Mouse (Mus musculus) MEL (cell line): ENCODE data around the gene Nudt3. TPM values are rescaled to one million over a fixed set of nuclear protein-coding genes. Genes with fewer than 3 reads are reported as not detected.

Experiments used
- DNase-seq: peaks from one replicate; pipeline ENCODE4 v3.0.0; 2011; ENCODE audit warnings: low read depth, low spot score
- H3K27ac ChIP-seq: 2 replicates; pipeline ENCODE4 v1.5.1; 2012; ENCODE audit warnings: low read depth, mild to moderate bottlenecking, control low read depth, low read length, moderate library complexity; ENCODE audit not compliant: control insufficient read depth
- H3K27me3 ChIP-seq, 2 experiments: fragments of 150-350 bp in 1 of 2; sonication (generic) in 1 of 2; 2 replicates each; pipeline ENCODE4 v1.6.1; 2012; ENCODE audit warnings: low read length in 2 of 2, mild to moderate bottlenecking in 2 of 2, improper control_type of control experiment in 1 of 2, moderate library complexity in 1 of 2; ENCODE audit not compliant: insufficient read depth in 2 of 2, control insufficient read depth in 1 of 2
- H3K36me3 ChIP-seq, 2 experiments: 2 replicates each; pipeline ENCODE4 v1.6.1; 2012 to 2014; ENCODE audit warnings: low read length in 2 of 2, improper control_type of control experiment in 1 of 2, inconsistent platforms in 1 of 2, mild to moderate bottlenecking in 1 of 2; ENCODE audit not compliant: insufficient read depth in 2 of 2, control insufficient read depth in 1 of 2
- H3K4me1 ChIP-seq, 2 experiments: fragments of 150-350 bp in 1 of 2; sonication (generic) in 1 of 2; 2 replicates each; pipeline ENCODE4 v1.6.1; 2012; ENCODE audit warnings: low read length in 2 of 2, improper control_type of control experiment in 1 of 2, mild to moderate bottlenecking in 1 of 2; ENCODE audit not compliant: insufficient read depth in 2 of 2, control insufficient read depth in 1 of 2
- H3K4me3 ChIP-seq, 2 experiments: fragments of 150-350 bp in 1 of 2; sonication (generic) in 1 of 2; 2 replicates each; pipeline ENCODE4 v1.5.1; 2012; ENCODE audit warnings: low read depth in 2 of 2, low read length in 2 of 2, mild to moderate bottlenecking in 2 of 2, moderate library complexity in 2 of 2, control low read depth in 1 of 2, improper control_type of control experiment in 1 of 2; ENCODE audit not compliant: control insufficient read depth in 1 of 2, insufficient read depth in 1 of 2
- H3K79me2 ChIP-seq: 2 replicates; pipeline ENCODE4 v1.6.1; 2012; ENCODE audit warnings: mild to moderate bottlenecking, low read length, moderate library complexity; ENCODE audit not compliant: control insufficient read depth, poor library complexity, insufficient read depth
- H3K9ac ChIP-seq: 2 replicates; pipeline ENCODE4 v1.6.1; 2012; ENCODE audit warnings: low read depth, mild to moderate bottlenecking, control low read depth, low read length, moderate library complexity; ENCODE audit not compliant: control insufficient read depth, poor library complexity, severe bottlenecking
- H3K9me3 ChIP-seq: fragments of 150-350 bp; sonication (generic); replicated peaks from 2 replicates; pipeline ENCODE4 v1.6.1; 2012; ENCODE audit warnings: mild to moderate bottlenecking, low read length, improper control_type of control experiment, moderate library complexity; ENCODE audit not compliant: insufficient read depth
- CHD2 ChIP-seq: IDR thresholded peaks from 2 replicates; pipeline ENCODE4 v1.6.1; 2011; ENCODE audit warnings: low read length, improper control_type of control experiment
- CTCF ChIP-seq, 3 experiments: IDR thresholded peaks in 2 of 3; conservative IDR thresholded peaks in 1 of 3; 2 replicates each; pipeline ENCODE4 v1.5.1; 2011 to 2012; ENCODE audit warnings: low read length in 3 of 3, low read depth in 2 of 3, mild to moderate bottlenecking in 2 of 3, improper control_type of control experiment in 1 of 3, inconsistent platforms in 1 of 3, mixed read lengths in 1 of 3, moderate library complexity in 1 of 3; ENCODE audit not compliant: control insufficient read depth in 1 of 3, insufficient read depth in 1 of 3, poor library complexity in 1 of 3, severe bottlenecking in 1 of 3
- E2F4 ChIP-seq: IDR thresholded peaks from 2 replicates; pipeline ENCODE4 v1.6.1; 2011; ENCODE audit warnings: low read depth, low read length, improper control_type of control experiment, borderline replicate concordance
- EP300 ChIP-seq, 2 experiments: IDR thresholded peaks; 2 replicates each; pipeline ENCODE4 v1.6.1; 2011; ENCODE audit warnings: improper control_type of control experiment in 2 of 2, low read length in 2 of 2, low read depth in 1 of 2, mild to moderate bottlenecking in 1 of 2
- HCFC1 ChIP-seq: IDR thresholded peaks from 2 replicates; pipeline ENCODE4 v1.6.1; 2012; ENCODE audit warnings: low read depth, mild to moderate bottlenecking, inconsistent platforms, low read length, improper control_type of control experiment, moderate library complexity
- KAT2A ChIP-seq: conservative IDR thresholded peaks from 2 replicates; pipeline ENCODE4 v1.6.1; 2012; ENCODE audit warnings: low read depth, low read length, improper control_type of control experiment, inconsistent platforms
- MEF2A ChIP-seq: IDR thresholded peaks from 2 replicates; pipeline ENCODE4 v1.6.1; 2014; ENCODE audit warnings: low read depth, mild to moderate bottlenecking, inconsistent platforms, low read length, improper control_type of control experiment; ENCODE audit not compliant: poor library complexity, insufficient replicate concordance, severe bottlenecking; ENCODE audit errors: extremely low read depth
- NELFE ChIP-seq: IDR thresholded peaks from 2 replicates; pipeline ENCODE4 v1.6.1; 2011; ENCODE audit warnings: low read depth, low read length, improper control_type of control experiment
- NRF1 ChIP-seq: IDR thresholded peaks from 2 replicates; pipeline ENCODE4 v1.6.1; 2014; ENCODE audit warnings: low read depth, mild to moderate bottlenecking, inconsistent platforms, low read length, improper control_type of control experiment, moderate library complexity; ENCODE audit not compliant: poor library complexity, insufficient read depth, severe bottlenecking
- POLR2AphosphoS2 ChIP-seq: IDR thresholded peaks from 2 replicates; pipeline ENCODE4 v1.6.1; 2011; ENCODE audit warnings: low read length, improper control_type of control experiment
- RAD21 ChIP-seq: IDR thresholded peaks from 2 replicates; pipeline ENCODE4 v1.6.1; 2011; ENCODE audit warnings: mild to moderate bottlenecking, low read depth, low read length, improper control_type of control experiment
- RCOR1 ChIP-seq: IDR thresholded peaks from 2 replicates; pipeline ENCODE4 v1.6.1; 2012; ENCODE audit warnings: low read depth, mild to moderate bottlenecking, inconsistent platforms, low read length, improper control_type of control experiment
- SIN3A ChIP-seq: IDR thresholded peaks from 2 replicates; pipeline ENCODE4 v1.6.1; 2012; ENCODE audit warnings: low read length, improper control_type of control experiment, inconsistent platforms
- TAL1 ChIP-seq: IDR thresholded peaks from 2 replicates; pipeline ENCODE4 v1.6.1; 2012; ENCODE audit warnings: mild to moderate bottlenecking, inconsistent platforms, low read length, moderate library complexity, mixed read lengths
- TCF12 ChIP-seq: IDR thresholded peaks from 2 replicates; pipeline ENCODE4 v1.6.1; 2014; ENCODE audit warnings: low read depth, mild to moderate bottlenecking, inconsistent platforms, low read length, improper control_type of control experiment, moderate library complexity
- UBTF ChIP-seq: IDR thresholded peaks from 2 replicates; pipeline ENCODE4 v1.6.1; 2012; ENCODE audit warnings: low read depth, mild to moderate bottlenecking, inconsistent platforms, low read length, improper control_type of control experiment, moderate library complexity, borderline replicate concordance; ENCODE audit not compliant: insufficient read depth
- USF2 ChIP-seq, 2 experiments: IDR thresholded peaks; 2 replicates each; pipeline ENCODE4 v1.6.1; 2011 to 2012; ENCODE audit warnings: improper control_type of control experiment in 2 of 2, low read length in 2 of 2, borderline replicate concordance in 1 of 2, inconsistent platforms in 1 of 2, low read depth in 1 of 2, mild to moderate bottlenecking in 1 of 2; ENCODE audit not compliant: insufficient read depth in 1 of 2
- ZC3H11A ChIP-seq: IDR thresholded peaks from 2 replicates; pipeline ENCODE4 v1.6.1; 2012; ENCODE audit warnings: low read depth, mild to moderate bottlenecking, inconsistent platforms, low read length, improper control_type of control experiment
- ZMIZ1 ChIP-seq: IDR thresholded peaks from 2 replicates; pipeline ENCODE4 v1.6.1; 2012; ENCODE audit warnings: low read depth, mild to moderate bottlenecking, inconsistent platforms, low read length, improper control_type of control experiment, moderate library complexity
- ZNF384 ChIP-seq: IDR thresholded peaks from 2 replicates; pipeline ENCODE4 v1.6.1; 2012; ENCODE audit warnings: low read depth, mild to moderate bottlenecking, inconsistent platforms, low read length, improper control_type of control experiment
- polyA plus RNA-seq, 2 experiments: library from polyadenylated mRNA; stranded (reverse) in 1 of 2; unstranded in 1 of 2; fragments of >175 nt in 1 of 2; fragments of >200 nt in 1 of 2; gene quantifications; 2 replicates each; pipeline versions ENCODE4 v1.2.1 to v1.2.4; 2012; ENCODE audit warnings: low replicate concordance in 2 of 2, low read depth in 1 of 2; ENCODE audit not compliant: insufficient read length in 2 of 2, insufficient read depth in 1 of 2, missing spikeins in 1 of 2
- total RNA-seq: library from RNA; depleted of rRNA; stranded (reverse); fragments of 300-350 nt; gene quantifications from 2 replicates; pipeline ENCODE4 v1.2.3, GENCODE M21; 2012

Gene Nudt3
- total and polyA plus RNA-seq, 3 experiments = 96.5 to 258 (median 97.0) TPM

DNA sequence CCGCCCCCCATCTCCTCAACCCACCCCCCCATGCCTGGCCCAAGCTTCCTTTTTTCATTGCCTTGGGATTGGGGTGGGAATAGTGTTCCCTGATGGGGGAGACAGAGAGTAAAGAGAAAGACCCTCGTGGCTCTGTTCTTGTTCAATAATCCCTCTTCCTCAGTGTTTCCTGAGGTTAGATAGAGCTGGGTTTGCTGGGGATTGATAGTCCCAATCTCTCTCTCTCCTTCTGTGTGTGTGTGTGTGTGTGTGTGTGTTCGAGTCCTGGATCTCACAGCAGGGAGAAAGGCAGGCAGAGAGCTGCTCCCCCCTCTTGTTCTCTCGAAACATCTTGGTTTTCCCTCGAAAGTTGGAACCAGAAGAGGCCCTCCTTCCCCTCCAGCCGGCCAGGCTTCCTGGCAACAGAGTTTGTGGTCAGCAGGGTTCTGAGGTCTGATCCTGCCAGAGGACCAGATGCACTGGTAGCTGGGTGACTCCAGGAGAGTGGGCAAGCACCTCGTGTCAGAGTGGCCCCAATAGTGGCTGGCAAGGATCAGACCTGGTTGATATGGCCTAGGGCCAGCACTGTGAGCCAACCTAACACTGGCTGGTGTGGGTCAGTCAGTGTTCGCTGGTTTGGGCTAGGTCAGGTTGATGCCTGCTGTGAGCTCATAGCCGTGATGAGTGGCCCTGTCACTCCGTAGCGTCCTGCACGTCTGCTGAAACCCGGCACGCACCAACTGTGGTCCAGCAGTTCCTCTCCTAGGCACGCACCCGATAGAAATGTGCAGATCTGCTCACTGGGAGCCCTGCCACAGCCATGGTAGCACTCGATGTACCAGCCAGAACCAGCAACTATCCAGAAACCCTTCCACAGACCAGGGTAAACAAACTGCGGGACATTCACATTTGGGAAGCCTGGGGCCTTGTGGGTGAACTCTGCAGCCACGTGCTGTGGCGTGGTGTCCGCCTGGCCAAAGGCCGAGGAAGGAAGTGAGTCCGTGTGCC, 70.8 kb downstream of the Nudt3 start:
- Histone ChIP-seq H3K27me3 (no peaks in the 10 kb centered on the region), H3K27ac (no peak overlapping the region), H3K4me3 (no peak overlapping the region), H3K79me2 (peaks cover 20% of the 10 kb centered on the region), H3K4me1 (peaks cover 0 to 10% of the 10 kb centered on the region in 2 experiments; a peak in 2 of 4 replicates), H3K36me3 (peaks cover 0 to 2% of the 10 kb centered on the region in 2 experiments; a peak in 1 of 4 replicates), H3K9ac (no peak overlapping the region), H3K9me3 (no peaks in the 10 kb centered on the region)
- TF ChIP-seq MEF2A (no peak), POLR2AphosphoS2 (no peak), SIN3A (no peak), KAT2A (no peak), NRF1 (no peak), RCOR1 (no peak), CTCF (IDR thresholded peaks at IDR 0.05 in 2 of 3, conservative IDR thresholded peaks at IDR 0.05 in 1 of 3; ENCODE audit: control insufficient read depth in 1 of 3, insufficient read depth in 1 of 3, low read depth in 2 of 3, low read length in 3 of 3, poor library complexity in 1 of 3, severe bottlenecking in 1 of 3) (no peak), TAL1 (peak; percentile 30; the same call in 1 of the 2 replicates), EP300 (IDR thresholded peaks at IDR 0.05; ENCODE audit: low read depth in 1 of 2, low read length in 2 of 2) (peak; percentile 34 to 58; a peak in 2 of 4 replicates), UBTF (no peak), NELFE (no peak), RAD21 (no peak), E2F4 (no peak), HCFC1 (no peak), ZC3H11A (no peak), ZMIZ1 (no peak), ZNF384 (no peak), TCF12 (peak; percentile 51; the same call in 1 of the 2 replicates), USF2 (IDR thresholded peaks at IDR 0.05; ENCODE audit: borderline replicate concordance in 1 of 2, insufficient read depth in 1 of 2, low read depth in 1 of 2, low read length in 2 of 2) (no peak), CHD2 (no peak)
- no peak for DNase-seq
